Mouse (Mus musculus): Measurements from ENCODE around the gene Mybpc2. TPM values are rescaled to one million over a fixed set of nuclear protein-coding genes. Genes with fewer than 3 reads are reported as not detected.

The Mybpc2 gene
- polyA plus RNA-seq, 1 experiment from 2014 or later = 0.10 TPM

GRCm38 (mm10) chr7:44488545-44488944 is 35.9 kb downstream of the Mybpc2 start:
- no peak overlapping the region for H3K4me2 ChIP-seq (ENCODE audit: low read length)
- no peaks in the 10 kb centered on the region for H3K9me3 ChIP-seq (replicated peaks; ENCODE audit: control insufficient read depth, low read length)
- no peak overlapping the region for H3K9ac ChIP-seq (ENCODE audit: low read length)
- no peaks in the 10 kb centered on the region for H3K4me1 ChIP-seq (ENCODE audit: control insufficient read depth, insufficient read depth, low read length)
- peaks cover 56% of the 10 kb centered on the region for H3K36me3 ChIP-seq (ENCODE audit: control insufficient read depth, insufficient read depth, low read length)
- DNase-seq (ENCODE audit: low spot score) (no peak), ATAC-seq (no peak)
- no peaks in the 10 kb centered on the region for H3K27me3 ChIP-seq (replicated peaks; ENCODE audit: control insufficient read depth, insufficient read depth, low read length)
- no peak overlapping the region for H3K27ac ChIP-seq (ENCODE audit: low read depth, low read length)
- no peak overlapping the region for H3K4me3 ChIP-seq (ENCODE audit: low read depth, low read length)
- 92% methylated on average over 8 of the region's 8 CpGs for WGBS

DNA sequence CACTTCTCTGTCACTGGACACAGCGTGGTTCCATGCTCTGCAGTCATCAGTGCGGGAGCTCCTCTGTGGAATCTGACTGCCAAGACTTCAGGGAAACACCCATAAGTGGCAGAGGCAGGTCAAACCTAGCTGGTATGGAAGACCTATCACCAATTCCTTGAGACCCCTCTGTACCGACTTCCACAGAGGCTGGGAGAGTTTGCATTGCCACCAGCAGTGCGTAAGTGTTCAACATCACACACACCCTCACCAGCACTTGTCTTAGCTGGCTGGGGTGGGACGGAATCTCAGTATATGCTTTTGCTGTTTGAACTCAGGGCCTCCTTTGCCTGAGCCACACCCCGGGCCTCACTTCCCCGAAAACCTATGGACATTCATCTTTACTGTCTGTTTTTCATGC is 36.5 kb downstream of the Mybpc2 start:
- H3K9ac ChIP-seq (ENCODE audit: low read length) = no peak overlapping the region
- H3K4me2 ChIP-seq (ENCODE audit: low read length) = no peak overlapping the region
- H3K4me3 ChIP-seq (ENCODE audit: low read depth, low read length) = no peak overlapping the region
- no peaks in the 10 kb centered on the region for H3K4me1 ChIP-seq (ENCODE audit: control insufficient read depth, insufficient read depth, low read length)
- no peaks in the 10 kb centered on the region for H3K27me3 ChIP-seq (replicated peaks; ENCODE audit: control insufficient read depth, insufficient read depth, low read length)
- no peak overlapping the region for H3K27ac ChIP-seq (ENCODE audit: low read depth, low read length)
- no peaks in the 10 kb centered on the region for H3K9me3 ChIP-seq (replicated peaks; ENCODE audit: control insufficient read depth, low read length)
- ATAC-seq = no peak
- 88% methylated on average over 7 of the region's 7 CpGs for WGBS
- peaks cover 51% of the 10 kb centered on the region for H3K36me3 ChIP-seq (ENCODE audit: control insufficient read depth, insufficient read depth, low read length)
- no peak for DNase-seq (ENCODE audit: low spot score)

DNA sequence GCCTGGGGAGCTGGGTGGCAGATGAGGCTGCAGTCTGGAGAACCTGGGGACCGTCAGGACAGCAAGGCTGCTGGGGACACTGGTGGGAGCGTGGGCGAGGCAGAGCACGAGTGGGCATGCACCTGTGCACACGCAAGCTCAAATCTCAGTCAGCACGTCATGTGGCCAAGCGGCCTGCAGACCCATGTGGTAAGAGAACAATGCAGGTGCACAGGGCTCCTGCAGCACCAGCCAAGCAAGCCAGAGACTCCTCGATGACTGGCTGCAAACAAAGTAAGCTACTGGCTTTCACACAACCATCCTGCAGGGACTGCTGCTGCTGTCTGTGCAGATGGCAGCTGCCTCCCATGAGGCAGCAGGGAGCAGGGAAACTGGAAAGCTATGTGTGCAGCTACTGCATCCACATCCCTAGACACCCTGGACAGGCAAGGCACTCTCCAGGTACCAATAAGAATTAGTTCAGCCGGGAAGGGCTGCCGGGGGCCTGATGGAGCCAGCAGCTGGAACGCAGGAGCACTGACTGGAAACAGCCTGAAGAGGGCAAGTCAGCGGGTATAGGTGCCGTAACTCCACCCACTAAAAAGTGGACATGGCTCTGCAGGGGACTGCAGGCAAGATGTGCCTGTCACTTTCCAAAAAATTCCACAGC is 37.4 kb downstream of the Mybpc2 start:
- H3K4me2 ChIP-seq (ENCODE audit: low read length) = no peak overlapping the region
- ATAC-seq (no peak), DNase-seq (ENCODE audit: low spot score) (no peak)
- H3K4me1 ChIP-seq (ENCODE audit: control insufficient read depth, insufficient read depth, low read length) = no peaks in the 10 kb centered on the region
- 0 out of 2 replicates have a peak overlapping the region, but pooled peaks have one; percentile 27 for H3K27ac ChIP-seq (ENCODE audit: low read depth, low read length)
- no peak overlapping the region for H3K9ac ChIP-seq (ENCODE audit: low read length)
- no peak overlapping the region for H3K4me3 ChIP-seq (ENCODE audit: low read depth, low read length)
- WGBS = 60% methylated on average over 13 of the region's 13 CpGs
- no peaks in the 10 kb centered on the region for H3K27me3 ChIP-seq (replicated peaks; ENCODE audit: control insufficient read depth, insufficient read depth, low read length)
- no peaks in the 10 kb centered on the region for H3K9me3 ChIP-seq (replicated peaks; ENCODE audit: control insufficient read depth, low read length)
- H3K36me3 ChIP-seq (ENCODE audit: control insufficient read depth, insufficient read depth, low read length) = peaks cover 43% of the 10 kb centered on the region

DNA sequence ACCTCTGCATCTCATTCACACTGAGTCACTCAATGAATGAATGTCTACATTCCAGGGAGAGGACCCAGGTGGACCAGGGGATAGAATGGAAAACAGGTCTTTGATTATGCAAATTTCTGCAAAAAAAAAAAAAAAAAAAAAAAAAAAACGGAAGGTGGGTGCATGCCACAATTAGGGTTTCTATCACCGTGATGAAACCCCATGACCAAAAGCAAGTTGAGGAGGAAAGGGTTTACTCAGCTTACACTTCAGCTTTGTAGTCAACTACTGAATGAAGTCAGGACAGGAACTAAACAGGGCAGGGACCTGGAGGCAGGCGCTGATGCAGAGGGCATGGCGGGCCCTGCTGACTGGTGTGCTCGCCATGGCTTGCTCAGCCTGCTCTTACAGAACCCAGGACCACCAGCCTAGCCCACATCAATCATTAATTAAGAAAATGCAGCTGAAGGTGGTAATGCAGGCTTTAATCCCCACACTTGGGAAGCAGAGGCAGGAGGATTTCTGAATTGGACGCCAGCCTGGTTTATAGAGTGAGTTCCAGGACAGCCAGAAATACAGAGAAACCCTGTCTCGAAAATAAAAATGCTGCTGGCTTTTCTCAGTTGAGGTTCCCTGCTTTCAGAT is 38.8 kb downstream of the Mybpc2 start:
- no peak overlapping the region for H3K27ac ChIP-seq (ENCODE audit: low read depth, low read length)
- WGBS = 69% methylated on average over 7 of the region's 7 CpGs
- ATAC-seq (no peak), DNase-seq (ENCODE audit: low spot score) (no peak)
- no peaks in the 10 kb centered on the region for H3K9me3 ChIP-seq (replicated peaks; ENCODE audit: control insufficient read depth, low read length)
- no peak overlapping the region for H3K4me3 ChIP-seq (ENCODE audit: low read depth, low read length)
- peaks cover 29% of the 10 kb centered on the region for H3K36me3 ChIP-seq (ENCODE audit: control insufficient read depth, insufficient read depth, low read length)
- H3K27me3 ChIP-seq (replicated peaks; ENCODE audit: control insufficient read depth, insufficient read depth, low read length) = no peaks in the 10 kb centered on the region; the same call in 1 of the 2 replicates
- H3K4me2 ChIP-seq (ENCODE audit: low read length) = no peak overlapping the region
- H3K4me1 ChIP-seq (ENCODE audit: control insufficient read depth, insufficient read depth, low read length) = no peaks in the 10 kb centered on the region
- H3K9ac ChIP-seq (ENCODE audit: low read length) = no peak overlapping the region

GRCm38 (mm10) chr7:44484841-44485571 is 39.5 kb downstream of the Mybpc2 start:
- no peak overlapping the region for H3K27ac ChIP-seq (ENCODE audit: low read depth, low read length)
- DNase-seq (ENCODE audit: low spot score) = peak; percentile 90
- peaks cover 22% of the 10 kb centered on the region for H3K36me3 ChIP-seq (ENCODE audit: control insufficient read depth, insufficient read depth, low read length)
- no peak overlapping the region for H3K4me2 ChIP-seq (ENCODE audit: low read length)
- ATAC-seq = peak; percentile 83
- H3K4me1 ChIP-seq (ENCODE audit: control insufficient read depth, insufficient read depth, low read length) = no peaks in the 10 kb centered on the region
- no peaks in the 10 kb centered on the region for H3K9me3 ChIP-seq (replicated peaks; ENCODE audit: control insufficient read depth, low read length)
- WGBS = 34% methylated on average over 5 of the region's 5 CpGs
- H3K4me3 ChIP-seq (ENCODE audit: low read depth, low read length) = no peak overlapping the region
- no peaks in the 10 kb centered on the region; the same call in 1 of the 2 replicates for H3K27me3 ChIP-seq (replicated peaks; ENCODE audit: control insufficient read depth, insufficient read depth, low read length)
- H3K9ac ChIP-seq (ENCODE audit: low read length) = no peak overlapping the region

DNA sequence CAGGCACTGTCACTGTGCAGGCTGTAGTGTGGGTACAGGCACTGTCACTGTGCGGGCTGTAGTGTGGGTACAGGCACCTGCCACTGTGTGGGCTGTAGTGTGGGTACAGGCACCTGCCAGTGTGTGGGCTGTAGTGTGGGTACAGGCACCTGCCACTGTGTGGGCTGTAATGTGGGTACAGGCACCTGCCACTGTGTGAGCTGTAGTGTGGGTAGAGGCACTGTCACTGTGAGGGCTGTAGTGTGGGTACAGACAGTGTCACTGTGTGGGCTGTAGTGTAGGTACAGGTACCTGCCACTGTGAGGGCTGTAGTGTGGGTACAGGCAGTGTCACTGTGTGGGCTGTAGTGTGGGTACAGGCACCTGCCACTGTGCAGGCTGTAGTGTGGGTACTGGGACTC is 40.3 kb downstream of the Mybpc2 start:
- ATAC-seq = no peak

DNA sequence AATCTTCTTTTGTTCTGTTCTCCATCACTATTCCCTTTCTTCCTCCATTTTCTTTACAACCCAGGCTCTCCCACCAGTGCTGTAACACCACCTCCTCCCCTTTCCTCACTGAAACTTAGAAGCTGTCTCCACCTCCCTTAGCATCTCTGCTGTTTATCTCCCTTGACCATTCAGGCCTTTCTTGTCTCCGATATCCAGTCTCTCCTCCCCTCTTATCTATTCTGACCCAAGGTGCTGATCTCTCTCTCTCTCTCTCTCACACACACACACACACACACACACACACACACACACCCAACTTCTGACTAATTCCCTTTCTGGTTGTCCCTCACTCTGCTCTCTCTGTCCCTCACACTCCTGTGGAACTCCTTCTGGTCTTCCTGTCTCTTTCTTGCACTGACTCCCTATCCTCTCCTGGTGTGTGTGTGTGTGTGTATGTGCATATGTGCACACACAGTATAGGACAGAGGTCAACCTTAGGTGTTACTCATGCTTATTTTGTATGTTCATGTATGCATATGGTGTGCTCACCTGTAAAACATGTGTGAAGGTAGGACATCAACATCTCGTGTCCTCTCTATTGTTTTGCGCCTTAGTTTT is 41.5 kb downstream of the Mybpc2 start:
- H3K9me3 ChIP-seq (replicated peaks; ENCODE audit: control insufficient read depth, low read length) = no peaks in the 10 kb centered on the region
- H3K4me1 ChIP-seq (ENCODE audit: control insufficient read depth, insufficient read depth, low read length) = no peaks in the 10 kb centered on the region
- peaks cover 3% of the 10 kb centered on the region; the same call in 1 of the 2 replicates for H3K36me3 ChIP-seq (ENCODE audit: control insufficient read depth, insufficient read depth, low read length)
- H3K27me3 ChIP-seq (replicated peaks; ENCODE audit: control insufficient read depth, insufficient read depth, low read length) = no peaks in the 10 kb centered on the region; the same call in 1 of the 2 replicates
- no peak overlapping the region for H3K4me2 ChIP-seq (ENCODE audit: low read length)
- no peak overlapping the region for H3K27ac ChIP-seq (ENCODE audit: low read depth, low read length)
- no peak overlapping the region for H3K4me3 ChIP-seq (ENCODE audit: low read depth, low read length)
- 74% methylated on average over 3 of the region's 3 CpGs for WGBS
- ATAC-seq = no peak
- H3K9ac ChIP-seq (ENCODE audit: low read length) = no peak overlapping the region
- no peak for DNase-seq (ENCODE audit: low spot score)

More for the DNA sequence above, 40.3 kb downstream of the Mybpc2 start:
- DNase-seq (ENCODE audit: low spot score) = no peak
- no peak overlapping the region for H3K27ac ChIP-seq (ENCODE audit: low read depth, low read length)
- H3K4me2 ChIP-seq (ENCODE audit: low read length) = no peak overlapping the region
- 88% methylated on average over 1 of the region's 1 CpGs for WGBS
- no peak overlapping the region for H3K9ac ChIP-seq (ENCODE audit: low read length)
- H3K4me1 ChIP-seq (ENCODE audit: control insufficient read depth, insufficient read depth, low read length) = no peaks in the 10 kb centered on the region
- H3K27me3 ChIP-seq (replicated peaks; ENCODE audit: control insufficient read depth, insufficient read depth, low read length) = no peaks in the 10 kb centered on the region; the same call in 1 of the 2 replicates
- H3K9me3 ChIP-seq (replicated peaks; ENCODE audit: control insufficient read depth, low read length) = no peaks in the 10 kb centered on the region
- H3K4me3 ChIP-seq (ENCODE audit: low read depth, low read length) = no peak overlapping the region
- peaks cover 13% of the 10 kb centered on the region for H3K36me3 ChIP-seq (ENCODE audit: control insufficient read depth, insufficient read depth, low read length)

GRCm38 (mm10) chr7:44475046-44475614 is 49.3 kb downstream of the Mybpc2 start:
- no peak for DNase-seq (ENCODE audit: low spot score)
- WGBS = 25% methylated on average over 5 of the region's 5 CpGs
- H3K36me3 ChIP-seq (ENCODE audit: control insufficient read depth, insufficient read depth, low read length) = no peaks in the 10 kb centered on the region
- H3K27me3 ChIP-seq (replicated peaks; ENCODE audit: control insufficient read depth, insufficient read depth, low read length) = 0 out of 2 replicates have a peak, but pooled peaks cover 5% of the 10 kb centered on the region
- H3K27ac ChIP-seq (ENCODE audit: low read depth, low read length) = peak overlapping the region; percentile 44
- 0 out of 2 replicates have a peak overlapping the region, but pooled peaks have one; percentile 3 for H3K9ac ChIP-seq (ENCODE audit: low read length)
- ATAC-seq = peak; percentile 42; the same call in 1 of the 2 replicates
- H3K4me3 ChIP-seq (ENCODE audit: low read depth, low read length) = no peak overlapping the region
- no peaks in the 10 kb centered on the region for H3K9me3 ChIP-seq (replicated peaks; ENCODE audit: control insufficient read depth, low read length)
- peaks cover 16% of the 10 kb centered on the region for H3K4me1 ChIP-seq (ENCODE audit: control insufficient read depth, insufficient read depth, low read length)
- H3K4me2 ChIP-seq (ENCODE audit: low read length) = no peak overlapping the region

All from forebrain, embryonic 14.5 days (tissue).